Mouse (Mus musculus) myocyte (in vitro differentiated cells): Measurements from ENCODE around the gene Rptor. TPM values are rescaled to one million over a fixed set of nuclear protein-coding genes. Genes with fewer than 3 reads are reported as not detected.

Experiments used
- H3K27me3 ChIP-seq: one replicate; pipeline ENCODE4 v1.6.1; 2011; ENCODE audit not compliant: control insufficient read depth, insufficient read depth, insufficient read length
- H3K36me3 ChIP-seq: one replicate; pipeline ENCODE4 v1.6.1; 2011; ENCODE audit not compliant: control insufficient read depth, insufficient read depth
- H3K4me2 ChIP-seq: one replicate; pipeline ENCODE4 v1.6.1; 2011; ENCODE audit warnings: low read depth, control low read depth
- H3K4me3 ChIP-seq: one replicate; pipeline ENCODE4 v1.5.1; 2011; ENCODE audit warnings: mild to moderate bottlenecking, control low read depth, moderate library complexity
- H3K79me2 ChIP-seq: one replicate; pipeline ENCODE4 v1.6.1; 2011; ENCODE audit not compliant: control insufficient read depth, insufficient read depth
- H3ac ChIP-seq: one replicate; pipeline ENCODE4 v1.6.1; 2011; ENCODE audit not compliant: control insufficient read depth, insufficient read length
- CEBPB ChIP-seq: IDR thresholded peaks from 2 replicates; pipeline ENCODE4 v1.6.1; 2011; ENCODE audit warnings: mild to moderate bottlenecking, moderate library complexity; ENCODE audit not compliant: poor library complexity, insufficient read depth, severe bottlenecking
- E2F4 ChIP-seq: IDR thresholded peaks from one replicate; pipeline ENCODE4 v1.6.1; 2011; ENCODE audit warnings: mild to moderate bottlenecking, control low read depth, moderate library complexity; ENCODE audit not compliant: insufficient read depth
- MAX ChIP-seq: IDR thresholded peaks from one replicate; pipeline ENCODE4 v1.6.1; 2011; ENCODE audit warnings: low read depth, mild to moderate bottlenecking, control low read depth
- MYOD1 ChIP-seq, 3 experiments: IDR thresholded peaks; one replicate each; pipeline ENCODE4 v1.6.1; 2011; ENCODE audit warnings: control low read depth in 2 of 3, low read depth in 2 of 3, mild to moderate bottlenecking in 2 of 3, moderate library complexity in 1 of 3; ENCODE audit not compliant: insufficient read length in 2 of 3, control insufficient read depth in 1 of 3
- MYOG ChIP-seq, 3 experiments: IDR thresholded peaks; one replicate each; pipeline ENCODE4 v1.6.1; 2011; ENCODE audit warnings: control low read depth in 2 of 3, low read depth in 2 of 3, mild to moderate bottlenecking in 2 of 3; ENCODE audit not compliant: insufficient read length in 2 of 3, control insufficient read depth in 1 of 3, insufficient read depth in 1 of 3
- POLR2A ChIP-seq: IDR thresholded peaks from one replicate; pipeline ENCODE4 v1.6.1; 2011; ENCODE audit warnings: low read depth, mild to moderate bottlenecking, control low read depth, moderate library complexity; ENCODE audit not compliant: insufficient read length
- POLR2AphosphoS2 ChIP-seq: IDR thresholded peaks from one replicate; pipeline ENCODE4 v1.6.1; 2011; ENCODE audit warnings: low read depth, control low read depth; ENCODE audit not compliant: insufficient read length
- REST ChIP-seq: IDR thresholded peaks from one replicate; pipeline ENCODE4 v1.6.1; 2011; ENCODE audit warnings: mild to moderate bottlenecking, control low read depth, moderate library complexity; ENCODE audit not compliant: insufficient read depth, insufficient read length
- SRF ChIP-seq: IDR thresholded peaks from one replicate; pipeline ENCODE4 v1.6.1; 2011; ENCODE audit warnings: low read depth; ENCODE audit not compliant: control insufficient read depth, insufficient read length
- TCF12 ChIP-seq: IDR thresholded peaks from one replicate; pipeline ENCODE4 v1.6.1; 2011; ENCODE audit warnings: mild to moderate bottlenecking, control low read depth; ENCODE audit not compliant: poor library complexity, insufficient read depth, severe bottlenecking
- TCF3 ChIP-seq: IDR thresholded peaks from one replicate; pipeline ENCODE4 v1.6.1; 2011; ENCODE audit warnings: low read depth, control low read depth; ENCODE audit not compliant: insufficient read length
- USF1 ChIP-seq: IDR thresholded peaks from one replicate; pipeline ENCODE4 v1.6.1; 2011; ENCODE audit warnings: low read depth, mild to moderate bottlenecking, control low read depth, moderate library complexity
- polyA plus RNA-seq: library from polyadenylated mRNA; unstranded; fragments of >200 nt; fragmentation: generic; extraction: Trizol; gene quantifications from one replicate; pipeline ENCODE4 v1.2.1, GENCODE M21; 2012; ENCODE audit warnings: missing spikeins

Rptor gene
- polyA plus RNA-seq, 1 experiment, result 59.5 TPM

- no peaks in the 10 kb centered on the region for H3K27me3 ChIP-seq
- H3K36me3 ChIP-seq, result peaks cover 3% of the 10 kb centered on the region
- no peaks in the 10 kb centered on the region for H3K79me2 ChIP-seq
- no peak overlapping the region for H3ac ChIP-seq
- H3K4me2 ChIP-seq, result no peak overlapping the region
- H3K4me3 ChIP-seq, result no peak overlapping the region
- no peak for TF ChIP-seq USF1
- no peak for TF ChIP-seq MYOG (IDR thresholded peaks at IDR 0.05; ENCODE audit: control insufficient read depth in 1 of 3, insufficient read depth in 1 of 3, insufficient read length in 2 of 3, low read depth in 2 of 3)
- TF ChIP-seq REST, result no peak
- no peak for TF ChIP-seq POLR2A
- TF ChIP-seq POLR2AphosphoS2, result no peak
- no peak for TF ChIP-seq TCF12
- no peak for TF ChIP-seq CEBPB
- no peak for TF ChIP-seq MYOD1 (IDR thresholded peaks at IDR 0.05; ENCODE audit: control insufficient read depth in 1 of 3, insufficient read length in 2 of 3, low read depth in 2 of 3)
- TF ChIP-seq E2F4, result no peak
These were observed 186.4 kb downstream of the Rptor start for GRCm38 (mm10) chr11:119788919-119789713.

GRCm38 (mm10) chr11:119791923-119792564 lies 189.3 kb downstream of the Rptor start:
- Histone ChIP-seq H3K36me3 (no peaks in the 10 kb centered on the region), H3K4me2 (no peak overlapping the region), H3K4me3 (no peak overlapping the region), H3K27me3 (no peaks in the 10 kb centered on the region), H3ac (no peak overlapping the region), H3K79me2 (no peaks in the 10 kb centered on the region)
- TF ChIP-seq E2F4, result no peak
- no peak for TF ChIP-seq POLR2AphosphoS2
- TF ChIP-seq TCF12, result no peak
- no peak for TF ChIP-seq POLR2A
- TF ChIP-seq MYOG (IDR thresholded peaks at IDR 0.05; ENCODE audit: control insufficient read depth in 1 of 3, insufficient read depth in 1 of 3, insufficient read length in 2 of 3, low read depth in 2 of 3), result no peak
- TF ChIP-seq USF1, result no peak
- TF ChIP-seq MAX, result no peak
- no peak for TF ChIP-seq SRF
- TF ChIP-seq TCF3, result no peak
- TF ChIP-seq CEBPB, result no peak

- Histone ChIP-seq H3ac (no peak overlapping the region), H3K4me3 (no peak overlapping the region), H3K36me3 (no peaks in the 10 kb centered on the region), H3K27me3 (no peaks in the 10 kb centered on the region), H3K79me2 (no peaks in the 10 kb centered on the region), H3K4me2 (peak overlapping the region; percentile 55)
- TF ChIP-seq REST (no peak), TCF12 (no peak), SRF (peak; percentile 94), CEBPB (no peak), USF1 (no peak), MYOG (IDR thresholded peaks at IDR 0.05; ENCODE audit: control insufficient read depth in 1 of 3, insufficient read depth in 1 of 3, insufficient read length in 2 of 3, low read depth in 2 of 3) (no peak), MAX (no peak), E2F4 (no peak), MYOD1 (IDR thresholded peaks at IDR 0.05; ENCODE audit: control insufficient read depth in 1 of 3, insufficient read length in 2 of 3, low read depth in 2 of 3) (peak in 1 of 3 experiments; percentile 49), POLR2AphosphoS2 (no peak), TCF3 (no peak)
These were observed 190.7 kb downstream of the Rptor start for GRCm38 (mm10) chr11:119793378-119793777.

- Histone ChIP-seq H3K4me3 (no peak overlapping the region), H3K36me3 (no peaks in the 10 kb centered on the region), H3ac (no peak overlapping the region), H3K79me2 (no peaks in the 10 kb centered on the region), H3K4me2 (peak overlapping the region; percentile 55), H3K27me3 (no peaks in the 10 kb centered on the region)
- TF ChIP-seq SRF (no peak), MAX (no peak), TCF12 (no peak), E2F4 (no peak), MYOD1 (IDR thresholded peaks at IDR 0.05; ENCODE audit: control insufficient read depth in 1 of 3, insufficient read length in 2 of 3, low read depth in 2 of 3) (no peak), POLR2AphosphoS2 (no peak), MYOG (IDR thresholded peaks at IDR 0.05; ENCODE audit: control insufficient read depth in 1 of 3, insufficient read depth in 1 of 3, insufficient read length in 2 of 3, low read depth in 2 of 3) (no peak), REST (no peak), USF1 (no peak), POLR2A (no peak), CEBPB (no peak), TCF3 (no peak)
These were observed 191.3 kb downstream of the Rptor start for GRCm38 (mm10) chr11:119794020-119794419.
